Mouse (Mus musculus) megakaryocyte-erythroid progenitor cell, adult 5 weeks (primary cell): Measurements from ENCODE around the gene Mospd3. TPM values are rescaled to one million over a fixed set of nuclear protein-coding genes. Genes with fewer than 3 reads are reported as not detected.

Experiments used
- polyA plus RNA-seq: library from polyadenylated mRNA; stranded (reverse); fragments of >175 nt; gene quantifications from 2 replicates; pipeline ENCODE4 v1.2.3, GENCODE M21; 2012

Gene Mospd3
- polyA plus RNA-seq = 827 and 993 TPM in 2 replicates

DNA sequence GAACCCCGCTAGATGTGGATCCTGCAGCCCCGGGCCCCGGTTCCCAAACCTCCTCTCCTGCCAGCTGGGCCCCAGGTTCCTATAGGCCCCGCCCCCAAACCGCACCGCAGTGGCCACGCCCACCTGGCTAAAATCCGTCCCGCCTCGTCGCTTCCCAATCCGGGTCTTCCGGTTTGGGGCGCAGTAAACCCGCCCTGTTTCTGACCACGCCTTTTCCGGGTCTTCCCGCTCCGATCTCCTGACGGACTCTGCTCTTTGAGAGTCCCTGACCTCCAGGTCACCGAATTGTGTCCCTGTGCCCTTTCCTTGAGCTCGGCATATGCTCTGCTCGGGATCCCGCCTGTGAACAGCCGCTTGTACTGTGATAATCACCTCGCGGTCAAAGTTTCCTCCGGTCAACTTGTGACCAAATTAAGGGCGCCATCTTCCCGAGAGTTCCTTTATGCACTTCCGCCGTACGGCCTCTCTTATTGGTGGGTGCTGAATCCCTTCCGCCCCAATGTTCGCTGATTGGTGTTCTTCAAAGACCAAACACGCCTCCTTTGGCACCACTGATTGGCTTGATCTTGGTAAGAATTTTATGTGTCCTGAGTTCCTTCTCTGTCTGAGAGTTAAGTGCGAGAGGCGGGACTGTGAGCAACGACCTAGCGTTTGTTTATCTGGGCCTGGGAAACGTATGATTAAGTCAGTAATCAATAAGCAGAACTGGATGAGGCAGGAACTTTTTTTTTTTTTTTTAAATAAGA, at the start of gene Mospd3:
Gene Mospd3, minus strand, starts transcription at position 440 of the 746 bp plus-strand sequence.

DNA sequence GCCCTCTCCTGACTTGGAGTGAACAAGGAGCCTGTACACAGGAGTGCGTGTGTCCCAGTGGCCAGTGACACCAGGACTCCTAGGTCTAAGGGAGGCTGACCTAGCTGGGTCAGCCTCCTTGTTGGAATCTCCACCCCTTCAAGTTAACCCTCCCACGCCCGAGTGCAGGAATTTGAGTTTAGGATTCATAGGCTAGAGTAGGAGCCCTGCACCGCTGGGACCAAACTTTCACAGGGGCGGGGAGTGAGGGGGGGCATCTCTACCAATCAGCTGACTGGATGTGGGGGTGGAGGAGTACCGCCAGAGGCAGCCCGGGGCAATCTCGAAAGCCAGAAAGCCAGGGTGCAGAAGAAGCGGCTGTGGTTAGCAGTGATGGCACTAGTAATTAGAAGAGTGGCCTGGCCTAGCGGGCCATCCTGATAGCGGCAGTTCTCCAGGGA, 44.8 kb upstream of the Mospd3 start, which contains the start of gene Irs3:
Gene Irs3, minus strand, starts transcription at position 63 of the 440 bp plus-strand sequence.

DNA sequence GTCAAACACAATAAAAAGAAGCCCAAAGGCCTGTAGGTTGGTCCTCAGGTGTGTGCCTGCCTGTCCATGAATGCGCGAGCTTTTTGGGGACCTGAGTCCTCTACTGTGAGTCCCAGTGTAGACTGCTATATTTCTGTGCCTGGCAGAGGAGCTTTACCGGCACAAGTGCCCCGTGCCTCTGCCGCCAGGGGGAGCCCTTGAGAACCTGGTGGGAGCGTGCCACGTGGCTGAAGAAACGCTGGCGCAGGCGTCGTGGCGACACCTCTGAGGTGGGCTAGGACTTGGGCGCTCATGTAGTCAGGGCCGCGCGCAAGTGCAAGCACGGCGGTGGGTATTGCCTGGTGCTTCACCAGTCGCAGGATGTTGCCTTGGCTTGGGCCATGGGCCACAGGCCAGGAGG, 40.2 kb upstream of the Mospd3 start, which contains the start of gene Sap25:
Gene Sap25, plus strand, starts transcription at position 281 of the 400 bp plus-strand sequence.

DNA sequence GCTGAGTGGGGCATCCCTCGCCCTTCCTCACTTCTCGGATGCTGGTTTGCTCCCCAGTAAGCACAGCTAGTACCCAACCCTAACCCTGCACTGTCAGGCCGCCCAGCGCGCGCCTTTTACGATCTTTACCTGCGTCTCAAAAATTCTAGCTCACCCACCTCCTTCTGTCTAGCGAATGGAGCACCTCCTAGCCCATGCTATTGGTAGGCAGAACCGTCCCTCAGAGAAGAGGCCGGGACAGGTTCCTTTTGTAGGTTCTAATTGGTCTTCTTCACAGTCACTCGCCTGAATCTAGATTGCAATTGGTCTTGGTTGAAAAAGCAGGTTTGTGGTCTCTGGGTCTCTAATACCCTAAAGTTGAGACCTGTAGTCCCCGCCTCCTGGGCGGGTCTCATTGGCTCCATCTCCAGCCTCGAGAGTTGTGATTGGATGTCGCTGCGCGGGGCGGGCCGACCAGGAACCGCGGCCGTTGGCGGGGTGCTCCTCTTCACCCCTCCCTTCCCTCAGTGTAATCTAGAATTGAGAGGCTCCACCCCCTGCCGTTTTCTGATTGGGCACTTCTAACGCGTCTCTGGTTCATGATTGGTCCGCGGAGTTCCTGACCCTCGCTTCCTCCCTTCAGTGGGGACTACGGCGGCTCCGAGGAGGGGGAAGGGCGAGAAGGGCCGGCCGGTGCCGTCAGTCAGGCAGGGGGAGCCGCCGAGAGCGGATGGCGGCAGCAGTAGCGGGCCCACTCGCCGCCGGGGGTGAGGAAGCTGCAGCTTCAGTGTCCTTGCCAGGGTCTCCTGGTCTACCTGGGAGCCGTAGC, 27.8 kb upstream of the Mospd3 start, which contains the start of the genes Fbxo24, Lrch4 and Gm20605:
Gene Fbxo24, minus strand, starts transcription at position 505 of the 808 bp plus-strand sequence.
Gene Lrch4, plus strand, starts transcription at position 624 of the 808 bp plus-strand sequence.
Gene Gm20605, plus strand, starts transcription at position 678 of the 808 bp plus-strand sequence.

DNA sequence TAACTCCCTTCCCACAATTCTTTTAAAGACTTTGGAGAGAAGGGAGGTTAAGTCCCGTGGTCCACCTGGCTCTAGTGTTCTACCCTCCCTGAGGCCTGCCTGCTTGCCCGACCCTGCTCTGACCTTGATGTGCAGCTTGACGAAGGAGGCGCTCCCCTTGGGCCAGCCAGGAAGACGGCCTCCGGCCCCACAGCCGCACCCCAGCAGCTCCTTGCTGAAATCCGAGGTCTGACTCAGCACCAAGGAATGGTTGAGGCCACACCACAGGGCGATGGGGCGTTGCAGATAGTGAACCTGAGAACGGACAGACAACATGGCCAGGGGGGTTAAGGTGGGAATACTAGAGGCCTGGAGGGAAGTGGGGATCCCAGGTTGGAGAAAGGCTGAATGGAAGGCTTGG, 12.7 kb upstream of the Mospd3 start, which contains the start of gene Pcolce:
Gene Pcolce, minus strand, starts transcription at position 235 of the 400 bp plus-strand sequence.

DNA sequence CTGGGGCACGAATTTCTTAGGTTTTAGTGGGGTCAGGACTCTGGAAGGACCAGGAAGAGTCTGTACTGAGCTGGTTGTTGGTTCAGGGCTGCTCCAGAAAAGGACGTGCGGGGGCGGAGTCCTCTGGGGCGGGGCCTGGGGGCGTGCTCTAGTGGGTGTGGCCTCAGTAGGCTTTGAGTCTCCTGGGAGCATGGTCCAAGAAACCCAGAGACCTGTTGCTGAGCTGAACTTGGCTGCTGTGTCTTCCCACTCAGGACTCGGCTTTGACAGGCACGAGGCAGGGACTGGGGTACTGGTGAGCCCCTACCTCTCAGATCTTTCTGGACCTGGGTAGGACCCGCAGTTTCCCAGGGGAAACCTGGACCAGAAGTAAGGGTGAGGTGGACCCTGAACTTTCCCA, 31.2 kb downstream of the Mospd3 start, which contains the start of gene Tfr2:
Gene Tfr2, plus strand, starts transcription at position 176 of the 400 bp plus-strand sequence.

DNA sequence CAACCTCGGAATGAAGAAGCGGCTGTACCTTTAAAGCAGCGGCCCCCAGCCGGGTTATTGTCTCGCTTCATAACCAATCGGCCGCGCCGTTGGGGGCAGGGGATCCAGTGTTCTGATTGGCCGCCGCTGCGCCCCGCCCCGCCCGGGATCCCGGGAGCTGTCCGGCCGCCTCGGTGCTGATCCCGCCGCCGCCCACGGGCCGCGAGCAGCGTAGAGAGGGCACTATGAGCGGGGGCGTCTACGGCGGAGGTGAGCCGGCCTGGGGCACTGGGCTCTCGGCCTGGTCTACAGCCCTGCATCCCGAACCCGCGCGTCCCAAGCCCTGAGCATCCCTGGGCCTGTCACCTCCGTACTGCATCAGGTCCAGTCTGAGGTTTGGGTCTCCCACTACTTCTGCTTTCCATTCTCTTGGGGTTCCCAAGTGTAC, 47.4 kb downstream of the Mospd3 start, which contains the start of gene Actl6b:
Gene Actl6b, plus strand, starts transcription at position 107 of the 427 bp plus-strand sequence.

Other genes with a start within 250 kb of the Mospd3 start
- gene Zan, start 124.0 kb downstream of the Mospd3 start, polyA plus RNA-seq = 0.42 and 0.71 TPM in 2 replicates
- 69.8 and 82.0 TPM in 2 replicates for gene Pop7, start 98.5 kb downstream of the Mospd3 start, polyA plus RNA-seq
- gene Gigyf1, start 82.5 kb downstream of the Mospd3 start, polyA plus RNA-seq = 59.1 and 84.0 TPM in 2 replicates
- not detected in 2 replicates for gene Epo, start 67.8 kb downstream of the Mospd3 start, polyA plus RNA-seq
- gene Gnb2, start 67.5 kb downstream of the Mospd3 start, polyA plus RNA-seq = 450 and 452 TPM in 2 replicates
- gene Actl6b, start 47.5 kb downstream of the Mospd3 start, polyA plus RNA-seq = not detected in 2 replicates
- 55.7 and 82.0 TPM in 2 replicates for gene Tfr2, start 31.2 kb downstream of the Mospd3 start, polyA plus RNA-seq
- gene Pcolce, start 12.7 kb upstream of the Mospd3 start, polyA plus RNA-seq = 0.17 and 0.50 TPM in 2 replicates
- gene Fbxo24, start 27.9 kb upstream of the Mospd3 start, polyA plus RNA-seq = 0.11 TPM in 1 of 2 replicates, not detected in the other
- 245 and 269 TPM in 2 replicates for gene Lrch4, start 28.1 kb upstream of the Mospd3 start, polyA plus RNA-seq
- 18.6 and 26.8 TPM in 2 replicates for gene Gm20605, start 28.1 kb upstream of the Mospd3 start, polyA plus RNA-seq
- gene Sap25, start 40.3 kb upstream of the Mospd3 start, polyA plus RNA-seq = 86.6 and 124 TPM in 2 replicates
- gene Irs3, start 44.7 kb upstream of the Mospd3 start, polyA plus RNA-seq = 0.06 TPM in 1 of 2 replicates, not detected in the other
- gene Agfg2, start 83.7 kb upstream of the Mospd3 start, polyA plus RNA-seq = 37.4 and 40.4 TPM in 2 replicates
- 1.3 and 1.8 TPM in 2 replicates for gene Nyap1, start 140.5 kb upstream of the Mospd3 start, polyA plus RNA-seq
- gene Tsc22d4, start 144.7 kb upstream of the Mospd3 start, polyA plus RNA-seq = 412 and 464 TPM in 2 replicates
- gene Ppp1r35, start 177.8 kb upstream of the Mospd3 start, polyA plus RNA-seq = 120 and 122 TPM in 2 replicates
- 186 TPM in 2 replicates for gene Mepce, start 186.6 kb upstream of the Mospd3 start, polyA plus RNA-seq
- gene Zcwpw1, start 186.7 kb upstream of the Mospd3 start, polyA plus RNA-seq = 1.2 and 2.1 TPM in 2 replicates
- 1.6 and 2.4 TPM in 2 replicates for gene Pilra, start 235.2 kb upstream of the Mospd3 start, polyA plus RNA-seq